Mouse (Mus musculus) midbrain, postnatal 0 days (tissue): ENCODE results near the gene Aunip. TPM values are rescaled to one million over a fixed set of nuclear protein-coding genes. Genes with fewer than 3 reads are reported as not detected.

Experiments
- ATAC-seq: fragments of 200-750 bp; cut with Nextera tagmentation; 2 replicates; pipeline ENCODE4 v1.8.0; 2017; ENCODE audit warnings: moderate number of reproducible peaks, mild to moderate bottlenecking, moderate TSS enrichment, moderate library complexity; ENCODE audit not compliant: low FRiP score
- DNase-seq: peaks from one replicate; pipeline ENCODE4 v3.0.0-alpha.2; 2015; ENCODE audit warnings: low spot score
- H3K27ac ChIP-seq: fragments of 300-500 bp; sonication (generic); 2 replicates; pipeline ENCODE4 v1.5.1; 2014; ENCODE audit warnings: low read depth, mild to moderate bottlenecking, low read length, mixed read lengths
- H3K27me3 ChIP-seq: fragments of 300-500 bp; sonication (generic); 2 replicates; pipeline ENCODE4 v1.6.1; 2014; ENCODE audit warnings: low read length, control low read depth, mixed read lengths; ENCODE audit not compliant: insufficient read depth
- H3K36me3 ChIP-seq: fragments of 300-500 bp; sonication (generic); 2 replicates; pipeline ENCODE4 v1.6.1; 2014; ENCODE audit warnings: low read length, control low read depth, mixed read lengths; ENCODE audit not compliant: insufficient read depth
- H3K4me1 ChIP-seq: fragments of 300-500 bp; sonication (generic); 2 replicates; pipeline ENCODE4 v1.6.1; 2014; ENCODE audit warnings: mild to moderate bottlenecking, control low read depth, antibody characterized with exemption, low read length, mixed read lengths; ENCODE audit not compliant: insufficient read depth
- H3K4me2 ChIP-seq: fragments of 300-500 bp; sonication (generic); 2 replicates; pipeline ENCODE4 v1.6.1; 2014; ENCODE audit warnings: low read depth, mild to moderate bottlenecking, low read length, mixed read lengths; ENCODE audit not compliant: poor library complexity, severe bottlenecking
- H3K4me3 ChIP-seq: fragments of 300-500 bp; sonication (generic); 2 replicates; pipeline ENCODE4 v1.5.1; 2014; ENCODE audit warnings: low read depth, mild to moderate bottlenecking, low read length, moderate library complexity
- H3K9ac ChIP-seq: fragments of 300-500 bp; sonication (generic); replicated peaks from 2 replicates; pipeline ENCODE4 v1.6.1; 2014; ENCODE audit warnings: mild to moderate bottlenecking, low read length, moderate library complexity, mixed read lengths; ENCODE audit not compliant: poor library complexity, severe bottlenecking
- H3K9me3 ChIP-seq: fragments of 300-500 bp; sonication (generic); 2 replicates; pipeline ENCODE4 v1.6.1; 2016; ENCODE audit warnings: low read length, control low read depth
- CTCF ChIP-seq: IDR thresholded peaks from 2 replicates; pipeline ENCODE4 v1.5.1; 2016; ENCODE audit warnings: antibody characterized with exemption, mild to moderate bottlenecking
- WGBS: fragments of 180-500 bp; shearing (Covaris S2); extraction: QIAGEN DNeasy Blood & Tissue Kit; methylation state at CpG from one replicate; pipeline ENCODE4 v1.1.7; 2014; 5-methylcytosine and 5-hydroxymethylcytosine counted together
- polyA plus RNA-seq: library from polyadenylated mRNA; unstranded; fragments of >200 nt; fragmentation: Nextera tagmentation; extraction: Ambion mirVana; gene quantifications from 2 replicates; pipeline ENCODE4 v1.2.1, GENCODE M21; 2015
- total RNA-seq: library from RNA; depleted of rRNA; stranded (reverse); fragments of >200 nt; gene quantifications from 2 replicates; pipeline ENCODE4 v1.2.3, GENCODE M21; 2014

Aunip gene
- total and polyA plus RNA-seq, 2 experiments from 2014 or later, result 0.91 to 1.5 TPM

- H3K27ac ChIP-seq, result no peak overlapping the region
- DNase-seq (no peak), ATAC-seq (no peak)
- no peaks in the 10 kb centered on the region for H3K9me3 ChIP-seq
- H3K9ac ChIP-seq, result no peak overlapping the region
- H3K4me2 ChIP-seq, result no peak overlapping the region
- H3K4me1 ChIP-seq, result peaks cover 3% of the 10 kb centered on the region; the same call in 1 of the 2 replicates
- H3K27me3 ChIP-seq, result no peaks in the 10 kb centered on the region
- TF ChIP-seq CTCF, result no peak
- 88% methylated on average over 3 of the region's 4 CpGs for WGBS
- H3K4me3 ChIP-seq, result no peak overlapping the region
- peaks cover 19% of the 10 kb centered on the region for H3K36me3 ChIP-seq
These were observed 4.7 kb upstream of the Aunip start for GRCm38 (mm10) chr4:134505966-134506594.

- no peak for TF ChIP-seq CTCF
- peaks cover 19% of the 10 kb centered on the region for H3K36me3 ChIP-seq
- WGBS, result 86% methylated on average over 19 of the region's 19 CpGs
- DNase-seq (no peak), ATAC-seq (no peak)
- H3K27ac ChIP-seq, result no peak overlapping the region
- no peak overlapping the region for H3K4me3 ChIP-seq
- H3K27me3 ChIP-seq, result no peaks in the 10 kb centered on the region
- peaks cover 6% of the 10 kb centered on the region; the same call in 1 of the 2 replicates for H3K4me1 ChIP-seq
- H3K9me3 ChIP-seq, result no peaks in the 10 kb centered on the region
- no peak overlapping the region for H3K4me2 ChIP-seq
- no peak overlapping the region for H3K9ac ChIP-seq
These were observed 4.1 kb upstream of the Aunip start for GRCm38 (mm10) chr4:134506713-134507112.

GRCm38 (mm10) chr4:134510396-134510795, 403 bp upstream of the Aunip start:
- TF ChIP-seq CTCF, result no peak
- H3K4me2 ChIP-seq, result 0 out of 2 replicates have a peak overlapping the region, but pooled peaks have one; percentile 98
- H3K36me3 ChIP-seq, result peaks cover 19% of the 10 kb centered on the region
- H3K27me3 ChIP-seq, result no peaks in the 10 kb centered on the region
- peaks cover 6% of the 10 kb centered on the region; the same call in 1 of the 2 replicates for H3K4me1 ChIP-seq
- no peak for DNase-seq
- H3K4me3 ChIP-seq, result no peak overlapping the region
- WGBS, result 78% methylated on average over 4 of the region's 4 CpGs
- H3K9me3 ChIP-seq, result no peaks in the 10 kb centered on the region
- peak; percentile 29 for ATAC-seq
- 0 out of 2 replicates have a peak overlapping the region, but pooled peaks have one; percentile 12 for H3K27ac ChIP-seq
- no peak overlapping the region for H3K9ac ChIP-seq

GRCm38 (mm10) chr4:134511730-134512129, 931 bp downstream of the Aunip start:
- Histone ChIP-seq H3K36me3 (peaks cover 18% of the 10 kb centered on the region), H3K4me2 (no peak overlapping the region), H3K9me3 (no peaks in the 10 kb centered on the region), H3K4me1 (peaks cover 6% of the 10 kb centered on the region; the same call in 1 of the 2 replicates), H3K9ac (no peak overlapping the region), H3K4me3 (no peak overlapping the region), H3K27me3 (no peaks in the 10 kb centered on the region), H3K27ac (no peak overlapping the region)
- no peak for ATAC-seq
- no peak for DNase-seq
- WGBS, result 78% methylated on average over 6 of the region's 6 CpGs
- TF ChIP-seq CTCF, result no peak

- no peak overlapping the region for H3K4me3 ChIP-seq
- H3K9me3 ChIP-seq, result no peaks in the 10 kb centered on the region
- H3K27me3 ChIP-seq, result no peaks in the 10 kb centered on the region
- H3K36me3 ChIP-seq, result peaks cover 8% of the 10 kb centered on the region
- no peak for DNase-seq
- no peak overlapping the region for H3K27ac ChIP-seq
- 30% methylated on average over 14 of the region's 15 CpGs for WGBS
- ATAC-seq, result no peak
- no peak overlapping the region; the same call in 1 of the 2 replicates for H3K4me2 ChIP-seq
- H3K4me1 ChIP-seq, result peaks cover 6% of the 10 kb centered on the region; the same call in 1 of the 2 replicates
- TF ChIP-seq CTCF, result peak; percentile 69
- H3K9ac ChIP-seq, result no peak overlapping the region
These were observed 2.0 kb downstream of the Aunip start for GRCm38 (mm10) chr4:134512798-134513197.

GRCm38 (mm10) chr4:134514309-134514930, 3.6 kb downstream of the Aunip start:
- no peaks in the 10 kb centered on the region for H3K27me3 ChIP-seq
- H3K27ac ChIP-seq, result no peak overlapping the region
- 94% methylated on average over 11 of the region's 11 CpGs for WGBS
- H3K4me1 ChIP-seq, result peaks cover 6% of the 10 kb centered on the region; the same call in 1 of the 2 replicates
- TF ChIP-seq CTCF, result no peak
- H3K4me2 ChIP-seq, result no peak overlapping the region
- ATAC-seq (no peak), DNase-seq (no peak)
- no peaks in the 10 kb centered on the region for H3K36me3 ChIP-seq
- H3K4me3 ChIP-seq, result no peak overlapping the region
- no peak overlapping the region for H3K9ac ChIP-seq
- H3K9me3 ChIP-seq, result no peaks in the 10 kb centered on the region
